Mouse (Mus musculus): ENCODE results near the gene Nat8l.

Nat8l gene

DNA sequence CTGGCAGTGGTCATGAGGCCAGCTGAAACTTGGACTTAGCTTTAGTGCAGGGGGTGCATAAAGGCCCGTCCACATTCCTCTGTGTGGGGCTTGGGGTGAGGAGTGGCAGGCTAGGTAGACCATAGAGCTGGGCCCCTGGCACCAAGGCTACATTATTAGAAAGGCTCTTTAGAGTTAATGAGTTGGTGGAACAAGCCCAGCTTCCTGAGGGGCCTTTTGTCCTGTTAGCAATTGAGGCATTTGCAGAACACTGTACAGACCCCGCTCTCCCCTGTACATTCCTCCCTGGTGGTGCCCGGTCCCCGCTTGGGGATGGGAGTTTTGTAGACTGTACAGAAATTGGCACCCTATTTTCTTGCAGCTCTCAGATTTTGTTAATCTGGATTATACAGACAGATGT, 6.9 kb downstream of the Nat8l start:
- ATAC-seq (ENCODE audit: low TSS enrichment): no peak

DNA sequence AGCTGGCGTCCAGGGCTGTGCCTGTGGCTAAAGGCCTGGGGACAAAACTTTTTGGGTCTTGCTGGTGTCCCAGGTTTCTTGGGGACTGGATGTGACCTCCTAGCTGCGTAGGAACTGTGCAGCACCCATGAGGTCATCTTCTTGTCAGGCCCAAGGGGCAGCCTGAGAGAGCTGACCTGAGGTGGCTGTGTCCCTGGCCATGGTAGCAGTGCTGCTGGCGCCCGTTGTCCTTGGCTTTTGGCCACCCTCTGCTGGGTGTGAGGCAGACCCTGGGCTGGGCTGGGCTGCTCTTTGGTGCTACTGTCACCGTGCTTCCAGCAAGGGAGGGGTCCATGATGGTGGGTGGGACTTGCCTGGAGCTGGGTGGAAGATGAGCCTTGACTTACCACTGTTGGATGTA, 8.8 kb downstream of the Nat8l start:
- ATAC-seq (ENCODE audit: low TSS enrichment): no peak

DNA sequence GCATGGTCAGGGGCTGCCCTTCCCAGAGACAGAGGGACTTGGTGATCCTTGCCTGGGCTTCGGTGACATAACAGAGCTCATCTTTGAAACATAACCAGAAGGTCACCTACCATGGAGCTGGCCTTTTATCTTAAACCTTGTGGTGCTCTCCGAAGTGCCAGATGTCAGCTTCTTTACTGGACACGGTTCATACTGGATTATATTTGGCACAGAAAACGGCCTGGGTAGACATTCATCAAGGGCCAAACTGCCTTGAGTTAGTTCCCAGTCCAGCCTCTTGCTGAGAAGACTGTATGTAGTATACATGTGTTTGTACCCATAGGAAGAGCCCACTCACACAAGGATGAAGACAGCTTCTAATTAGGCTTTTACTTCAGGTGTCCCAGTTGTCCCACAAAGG, 11.0 kb downstream of the Nat8l start:
- no peak for ATAC-seq (ENCODE audit: low TSS enrichment)

DNA sequence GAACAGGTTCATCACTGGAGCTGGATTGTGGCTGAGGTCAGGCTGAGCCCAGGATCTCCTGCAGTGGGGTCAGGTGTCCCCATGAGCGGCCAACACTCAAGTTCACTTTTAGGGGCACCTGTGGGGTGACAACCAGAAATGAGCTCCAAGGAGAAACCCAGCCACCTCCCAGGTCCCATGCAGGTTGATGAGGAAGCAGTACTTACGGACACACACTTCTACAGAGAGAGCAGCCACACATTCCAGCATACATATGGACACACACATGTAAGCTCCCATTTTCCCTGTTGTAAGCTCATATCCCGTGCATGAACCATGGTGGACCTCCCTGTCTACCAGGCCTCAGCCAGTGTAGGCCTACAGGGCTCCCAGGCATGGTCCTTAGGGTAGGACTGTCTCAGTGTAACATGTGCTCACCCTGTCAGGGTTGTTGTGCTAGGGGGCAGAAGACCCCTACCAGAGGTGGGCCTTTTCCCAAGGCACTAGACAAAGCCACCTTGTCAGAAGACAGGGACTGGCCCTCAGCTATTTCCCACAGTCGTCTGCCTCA, 11.7 kb downstream of the Nat8l start:
- ATAC-seq (ENCODE audit: low TSS enrichment): no peak

DNA sequence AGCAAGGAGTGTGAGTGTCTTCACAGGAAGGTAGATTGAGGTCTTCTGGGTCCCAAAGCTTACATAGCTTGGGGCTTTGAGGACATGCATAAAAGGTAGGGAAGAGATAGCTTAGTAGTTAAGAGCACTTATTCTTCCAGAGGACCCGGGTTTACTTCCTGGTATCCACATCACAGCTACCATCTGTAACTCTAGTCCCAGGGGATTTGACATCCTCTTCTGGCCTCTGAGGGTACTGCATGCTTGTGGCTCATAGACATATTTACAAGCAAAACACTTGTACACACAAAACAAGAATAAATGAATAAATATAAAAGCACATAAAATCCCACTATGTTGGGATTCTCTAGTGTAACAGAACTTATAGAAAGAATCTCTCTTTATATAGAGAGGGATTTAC, 18.9 kb downstream of the Nat8l start:
- no peak for ATAC-seq (ENCODE audit: low TSS enrichment)

DNA sequence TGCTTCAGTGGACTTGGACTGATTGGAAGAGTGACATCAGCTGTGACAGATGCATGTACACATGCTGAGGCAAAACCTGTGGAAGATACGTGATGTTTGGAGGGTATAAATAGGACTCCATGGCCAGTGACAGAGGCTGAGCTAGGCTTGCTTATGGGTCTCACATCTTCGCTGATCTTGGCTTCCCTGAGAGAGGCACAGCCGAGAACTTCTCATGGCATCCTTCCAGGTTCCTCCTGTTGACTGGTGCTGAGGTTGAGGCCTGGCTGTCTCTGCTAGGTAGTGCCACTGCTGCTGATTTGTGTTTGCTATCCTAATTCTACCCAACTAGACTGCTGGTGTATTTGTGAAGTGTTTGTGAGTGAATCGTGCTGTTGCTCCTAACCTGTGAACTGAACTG, 23.2 kb downstream of the Nat8l start:
- no peak for ATAC-seq (ENCODE audit: low TSS enrichment)

DNA sequence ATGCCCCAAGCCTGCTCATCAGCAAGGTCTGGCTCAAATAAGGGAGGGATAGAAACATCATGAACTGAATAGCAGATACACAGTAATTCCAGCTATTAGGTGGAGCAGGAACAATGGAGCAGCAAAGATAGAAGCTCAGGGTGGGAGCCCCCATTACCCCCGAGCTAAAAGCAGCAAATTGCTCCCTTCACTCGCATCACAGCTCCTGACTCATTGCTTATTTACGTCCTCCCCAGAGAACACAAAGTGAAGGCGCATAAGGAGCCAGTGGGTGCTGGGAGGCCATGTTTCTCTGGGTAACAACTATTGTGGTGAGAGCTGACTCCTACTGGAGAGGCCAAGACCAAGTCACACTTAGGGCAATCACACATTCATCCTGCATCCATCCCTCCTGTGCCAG, 34.3 kb downstream of the Nat8l start:
- no peak for ATAC-seq (ENCODE audit: low TSS enrichment)

DNA sequence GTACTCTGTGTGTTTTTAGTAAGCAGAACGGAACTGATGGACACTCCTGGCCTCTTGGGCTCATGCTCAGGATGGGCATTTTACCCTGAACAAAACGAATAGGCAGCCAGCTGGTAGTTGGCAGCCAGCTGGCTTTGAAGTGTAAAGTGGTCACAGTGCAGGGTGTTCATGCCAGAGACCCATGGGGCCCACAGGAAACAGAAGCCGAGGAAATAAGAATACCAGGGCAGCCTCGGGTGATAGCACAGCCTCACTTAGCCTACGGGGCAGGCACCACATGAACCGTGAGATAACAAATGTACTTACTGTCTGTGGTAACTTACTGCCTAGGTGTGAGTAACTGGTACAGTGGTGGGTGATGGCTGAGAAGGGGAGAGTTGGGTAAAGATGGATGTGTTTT, 35.2 kb downstream of the Nat8l start:
- no peak for ATAC-seq (ENCODE audit: low TSS enrichment)

DNA sequence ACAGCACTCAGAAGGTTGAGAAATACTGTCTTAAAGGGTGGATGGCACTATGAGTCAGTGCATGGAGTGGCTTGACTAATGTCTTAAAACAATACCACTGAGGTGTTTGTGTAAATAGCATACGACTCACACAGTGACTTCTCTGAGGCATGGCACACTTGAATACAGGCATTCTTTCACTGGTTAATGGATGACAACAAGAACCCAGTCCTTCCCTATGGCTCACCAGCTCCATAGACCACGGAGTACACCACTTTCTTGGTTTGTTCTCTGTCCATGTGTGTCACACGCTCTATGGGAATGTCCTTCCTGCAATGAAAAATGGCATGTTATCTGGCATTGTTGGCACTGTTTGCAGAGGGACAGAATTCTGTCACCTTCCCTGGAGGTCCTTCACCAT, 36.7 kb downstream of the Nat8l start:
- no peak for ATAC-seq (ENCODE audit: low TSS enrichment)

Measured in frontal cortex, adult (tissue).